Mouse (Mus musculus) forebrain, embryonic 10.5 days (tissue): ENCODE data around the gene Cyb5d1. TPM values are rescaled to one million over a fixed set of nuclear protein-coding genes. Genes with fewer than 3 reads are reported as not detected.
A peak's percentile ranks its signal among the peaks of the same experiment; 100 is the strongest.

Experiments used
- DNase-seq: peaks from one replicate; pipeline ENCODE4 v3.0.0-alpha.2; 2017; ENCODE audit warnings: low spot score; ENCODE audit errors: extremely low spot score
- H3K27ac ChIP-seq: fragments of 300-500 bp; sonication (generic); 2 replicates; pipeline ENCODE4 v1.5.1; 2016; ENCODE audit warnings: mild to moderate bottlenecking
- H3K27me3 ChIP-seq: fragments of 300-500 bp; sonication (generic); 2 replicates; pipeline ENCODE4 v1.6.1; 2016; ENCODE audit warnings: mild to moderate bottlenecking; ENCODE audit not compliant: poor library complexity, severe bottlenecking
- H3K36me3 ChIP-seq: fragments of 300-500 bp; sonication (generic); replicated peaks from 2 replicates; pipeline ENCODE4 v1.6.1; 2016; ENCODE audit warnings: mild to moderate bottlenecking, moderate library complexity
- H3K4me1 ChIP-seq: fragments of 300-500 bp; sonication (generic); 2 replicates; pipeline ENCODE4 v1.6.1; 2016
- H3K4me3 ChIP-seq: fragments of 300-500 bp; sonication (generic); 2 replicates; pipeline ENCODE4 v1.5.1; 2016; ENCODE audit warnings: mild to moderate bottlenecking, moderate library complexity
- H3K9me3 ChIP-seq: fragments of 300-500 bp; sonication (generic); 2 replicates; pipeline ENCODE4 v1.6.1; 2016; ENCODE audit warnings: mild to moderate bottlenecking, moderate library complexity
- WGBS: fragments of 180-500 bp; shearing (Covaris S2); methylation state at CpG from one replicate; pipeline ENCODE4 v1.1.7; 2016; 5-methylcytosine and 5-hydroxymethylcytosine counted together
- polyA plus RNA-seq: library from polyadenylated mRNA; unstranded; fragments of >200 nt; fragmentation: Nextera tagmentation; extraction: Ambion mirVana; gene quantifications from 2 replicates; pipeline ENCODE4 v1.2.1, GENCODE M21; 2016

Cyb5d1 gene
- polyA plus RNA-seq, 1 experiment from 2014 or later: 47.3 TPM

GRCm38 (mm10) chr11:69421131-69421977 is 25.9 kb upstream of the Cyb5d1 start:
- WGBS: 7% methylated on average over 25 of the region's 25 CpGs
- Histone ChIP-seq H3K9me3 (no peaks in the 10 kb centered on the region), H3K4me1 (peaks cover 55% of the 10 kb centered on the region), H3K4me3 (peak overlapping the region; percentile 79), H3K36me3 (no peaks in the 10 kb centered on the region), H3K27me3 (peaks cover 44% of the 10 kb centered on the region), H3K27ac (no peak overlapping the region)
- DNase-seq: no peak

GRCm38 (mm10) chr11:69420554-69421000 is 25.1 kb upstream of the Cyb5d1 start:
- DNase-seq: no peak
- no peaks in the 10 kb centered on the region for H3K36me3 ChIP-seq
- WGBS: 3% methylated on average over 10 of the region's 10 CpGs
- peak overlapping the region; percentile 79 for H3K4me3 ChIP-seq
- no peaks in the 10 kb centered on the region for H3K9me3 ChIP-seq
- peaks cover 44% of the 10 kb centered on the region for H3K27me3 ChIP-seq
- H3K4me1 ChIP-seq: peaks cover 63% of the 10 kb centered on the region
- peak overlapping the region; percentile 99; the same call in 1 of the 2 replicates for H3K27ac ChIP-seq

- Histone ChIP-seq H3K9me3 (no peaks in the 10 kb centered on the region), H3K27me3 (peaks cover 44% of the 10 kb centered on the region)
Measured at GRCm38 (mm10) chr11:69419813-69420553, 24.6 kb upstream of the Cyb5d1 start.

DNA sequence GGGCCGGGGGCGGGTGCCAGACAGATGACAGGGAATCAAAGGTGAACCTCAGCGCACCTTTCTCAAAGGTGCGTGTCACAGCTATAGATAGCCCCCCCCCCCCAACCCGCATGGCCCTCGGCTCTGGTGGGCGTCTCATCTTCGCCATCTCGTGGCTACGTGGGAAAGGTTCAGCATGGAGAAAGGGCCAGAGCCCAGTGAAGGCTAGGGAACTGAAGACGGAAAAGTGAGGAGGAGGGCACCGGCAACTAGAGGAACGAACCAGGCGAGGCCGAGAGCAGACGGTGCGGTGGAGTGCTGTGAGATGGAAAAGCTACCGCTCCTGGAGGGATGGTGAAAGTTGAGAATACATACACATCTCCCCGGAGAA is 24.0 kb upstream of the Cyb5d1 start:
- Histone ChIP-seq H3K36me3 (no peaks in the 10 kb centered on the region), H3K27ac (peak overlapping the region; percentile 99), H3K27me3 (peaks cover 44% of the 10 kb centered on the region), H3K4me3 (peak overlapping the region; percentile 79), H3K9me3 (no peaks in the 10 kb centered on the region), H3K4me1 (peaks cover 75% of the 10 kb centered on the region)
- under 1% methylated on average over 19 of the region's 19 CpGs for WGBS
- peak; percentile 63 for DNase-seq

More at GRCm38 (mm10) chr11:69419813-69420553, 24.6 kb upstream of the Cyb5d1 start:
- peaks cover 69% of the 10 kb centered on the region for H3K4me1 ChIP-seq
- peak overlapping the region; percentile 99 for H3K27ac ChIP-seq
- under 1% methylated on average over 30 of the region's 31 CpGs for WGBS
- H3K4me3 ChIP-seq: peak overlapping the region; percentile 79
- no peaks in the 10 kb centered on the region for H3K36me3 ChIP-seq
- DNase-seq: peak; percentile 70

GRCm38 (mm10) chr11:69418481-69419442 is 23.3 kb upstream of the Cyb5d1 start:
- Histone ChIP-seq H3K27me3 (peaks cover 38% of the 10 kb centered on the region), H3K9me3 (no peaks in the 10 kb centered on the region), H3K27ac (peak overlapping the region; percentile 99), H3K36me3 (peaks cover 3% of the 10 kb centered on the region), H3K4me3 (peak overlapping the region; percentile 79), H3K4me1 (peaks cover 81% of the 10 kb centered on the region)
- WGBS: under 1% methylated on average over 45 of the region's 45 CpGs
- peak; percentile 97 for DNase-seq

- Histone ChIP-seq H3K4me3 (peak overlapping the region; percentile 79), H3K4me1 (peaks cover 92% of the 10 kb centered on the region)
Measured at GRCm38 (mm10) chr11:69417449-69418384, 22.3 kb upstream of the Cyb5d1 start.

DNA sequence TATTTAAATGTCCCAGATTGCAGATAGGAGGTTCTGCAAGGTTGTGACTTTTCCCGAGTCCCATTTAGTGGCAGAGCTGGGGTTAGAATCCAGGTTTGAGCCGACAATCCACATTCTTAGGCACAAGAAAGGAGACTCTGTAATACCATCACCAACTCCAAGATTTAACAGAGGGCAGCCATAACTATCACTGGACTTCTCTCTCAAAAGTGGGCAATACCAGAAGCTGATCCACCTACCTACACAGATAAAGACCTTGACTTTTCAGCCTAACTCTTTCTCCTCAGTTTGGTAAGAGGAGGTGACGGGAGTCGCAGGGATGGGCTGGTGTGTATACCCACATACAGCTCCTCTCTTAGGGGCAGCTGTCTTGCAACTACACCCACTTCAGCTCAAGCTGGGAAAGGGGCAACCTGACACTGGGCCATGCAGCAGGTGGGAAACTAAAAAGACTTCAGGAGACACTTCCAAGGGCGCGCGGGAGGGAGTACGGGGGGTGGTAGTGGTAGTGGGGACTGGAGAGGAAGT is 21.6 kb upstream of the Cyb5d1 start:
- Histone ChIP-seq H3K4me1 (peaks cover 99% of the 10 kb centered on the region), H3K4me3 (peak overlapping the region; percentile 79), H3K27me3 (peaks cover 20% of the 10 kb centered on the region), H3K9me3 (no peaks in the 10 kb centered on the region), H3K36me3 (peaks cover 21% of the 10 kb centered on the region), H3K27ac (peak overlapping the region; percentile 99)
- no peak for DNase-seq
- WGBS: 3% methylated on average over 8 of the region's 8 CpGs

More at GRCm38 (mm10) chr11:69417449-69418384, 22.3 kb upstream of the Cyb5d1 start:
- Histone ChIP-seq H3K27me3 (peaks cover 27% of the 10 kb centered on the region), H3K27ac (peak overlapping the region; percentile 99), H3K9me3 (no peaks in the 10 kb centered on the region), H3K36me3 (peaks cover 14% of the 10 kb centered on the region)
- WGBS: under 1% methylated on average over 39 of the region's 39 CpGs
- peak; percentile 97 for DNase-seq

DNA sequence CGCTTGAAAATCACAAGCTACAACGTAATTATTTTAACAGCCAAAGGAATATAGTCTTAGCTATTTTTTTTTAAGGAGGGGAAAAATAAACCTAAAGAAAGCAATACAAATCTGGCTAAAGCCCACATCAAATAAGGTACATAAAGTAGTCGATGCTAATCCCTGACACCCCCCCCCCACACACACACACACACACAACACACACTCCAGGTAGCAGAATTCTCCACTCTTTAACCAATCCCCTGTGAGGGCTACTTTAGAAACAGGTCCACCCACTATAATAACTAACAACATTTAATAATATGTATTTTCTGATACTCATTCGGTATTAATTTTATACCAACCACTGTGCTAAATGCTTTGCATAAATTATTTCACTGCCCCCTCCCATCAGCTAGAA is 21.1 kb upstream of the Cyb5d1 start:
- Histone ChIP-seq H3K9me3 (no peaks in the 10 kb centered on the region), H3K27me3 (peaks cover 15% of the 10 kb centered on the region), H3K4me1 (peaks cover 100% of the 10 kb centered on the region), H3K27ac (peak overlapping the region; percentile 99), H3K4me3 (peak overlapping the region; percentile 79), H3K36me3 (peaks cover 25% of the 10 kb centered on the region)
- WGBS: 0% methylated on average over 4 of the region's 4 CpGs
- no peak for DNase-seq

GRCm38 (mm10) chr11:69415668-69416451 is 20.4 kb upstream of the Cyb5d1 start:
- Histone ChIP-seq H3K27ac (peak overlapping the region; percentile 99), H3K9me3 (no peaks in the 10 kb centered on the region), H3K27me3 (peaks cover 9% of the 10 kb centered on the region), H3K4me3 (peak overlapping the region; percentile 79), H3K36me3 (peaks cover 28% of the 10 kb centered on the region), H3K4me1 (peaks cover 100% of the 10 kb centered on the region)
- WGBS: under 1% methylated on average over 16 of the region's 25 CpGs
- DNase-seq: peak; percentile 88

DNA sequence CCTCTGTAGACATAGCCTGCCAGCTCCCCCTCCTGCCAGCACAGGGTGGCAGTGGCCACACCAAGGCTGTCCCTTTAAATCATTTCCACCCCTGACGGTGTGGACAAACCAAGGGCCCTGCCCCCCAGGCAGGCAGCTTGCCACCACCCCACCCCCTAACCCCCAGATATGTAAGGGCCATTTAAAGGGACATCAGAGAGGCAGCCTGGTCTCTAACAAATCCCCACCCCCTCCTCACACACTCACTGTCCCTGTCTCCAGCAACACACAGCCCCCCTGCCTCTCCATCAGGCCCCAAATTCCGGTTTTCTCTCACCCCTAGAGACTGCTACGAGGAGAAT is 19.9 kb upstream of the Cyb5d1 start:
- Histone ChIP-seq H3K27me3 (0 out of 2 replicates have a peak, but pooled peaks cover 3% of the 10 kb centered on the region), H3K4me3 (peak overlapping the region; percentile 79), H3K36me3 (peaks cover 28% of the 10 kb centered on the region), H3K4me1 (peaks cover 100% of the 10 kb centered on the region), H3K9me3 (no peaks in the 10 kb centered on the region), H3K27ac (peak overlapping the region; percentile 99)
- DNase-seq: peak; percentile 55
- WGBS: 0% methylated on average over 3 of the region's 3 CpGs
